Mouse (Mus musculus): ENCODE results near the gene Rcn3. TPM values are rescaled to one million over a fixed set of nuclear protein-coding genes. Genes with fewer than 3 reads are reported as not detected.
"Not testable (repeated sequence)": the region's sequence is repeated elsewhere in the genome, so short reads cannot be mapped to it uniquely, and the experiment has no call there.

Gene Rcn3
- total RNA-seq (2021) = 10 to 100 TPM; 32.2 to 38.3 TPM
- long read RNA-seq, experiment 1, transcript Rcn3-201 (7 exons, 1,462 nt) = major isoform, 46 of 80 reads
- long read RNA-seq, experiment 1, transcript Rcn3-208 (7 exons, 1,453 nt) = minor isoform, 23 of 80 reads
- long read RNA-seq, experiment 1, partial matches to known transcripts = 3 of 80 reads
- long read RNA-seq, experiment 1, other reads (novel, unspliced or antisense) = 8 of 80 reads
- long read RNA-seq, experiment 2, transcript Rcn3-208 (7 exons, 1,453 nt) = minor isoform, 9 of 40 reads
- long read RNA-seq, experiment 2, transcript Rcn3-201 (7 exons, 1,462 nt) = major isoform, 15 of 40 reads
- long read RNA-seq, experiment 2, partial matches to known transcripts = 1 of 40 reads
- long read RNA-seq, experiment 2, other reads (novel, unspliced or antisense) = 13 of 40 reads

DNA sequence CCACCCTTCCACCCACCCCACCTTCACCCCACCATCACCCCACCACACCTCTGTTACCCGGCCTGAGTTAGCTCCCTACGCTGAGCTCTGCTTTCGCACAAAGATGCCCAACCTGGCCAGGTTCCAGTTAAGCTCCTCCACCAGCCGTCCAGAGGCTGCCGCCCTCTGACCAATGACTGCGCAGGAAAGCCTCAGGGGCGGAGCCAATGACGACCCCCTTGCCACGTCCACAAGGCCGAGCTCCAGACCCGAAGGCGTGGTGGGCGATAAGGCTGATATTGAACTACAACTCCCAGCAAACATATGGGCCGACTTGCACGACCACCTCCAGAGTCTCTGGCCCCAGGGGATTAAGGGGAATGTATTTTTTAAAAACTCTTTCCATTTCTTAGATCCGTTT lies at the start of gene Rcn3:
Gene Rcn3, minus strand, starts transcription at position 174 of the 400 bp plus-strand sequence.
- DNase-seq = peak; percentile 75 to 86

GRCm38 (mm10) chr7:45141319-45141718 lies 49.3 kb upstream of the Rcn3 start:
- DNase-seq = no peak

GRCm38 (mm10) chr7:45139904-45140723 lies 48.1 kb upstream of the Rcn3 start:
- DNase-seq = peak; percentile 59 to 62

DNA sequence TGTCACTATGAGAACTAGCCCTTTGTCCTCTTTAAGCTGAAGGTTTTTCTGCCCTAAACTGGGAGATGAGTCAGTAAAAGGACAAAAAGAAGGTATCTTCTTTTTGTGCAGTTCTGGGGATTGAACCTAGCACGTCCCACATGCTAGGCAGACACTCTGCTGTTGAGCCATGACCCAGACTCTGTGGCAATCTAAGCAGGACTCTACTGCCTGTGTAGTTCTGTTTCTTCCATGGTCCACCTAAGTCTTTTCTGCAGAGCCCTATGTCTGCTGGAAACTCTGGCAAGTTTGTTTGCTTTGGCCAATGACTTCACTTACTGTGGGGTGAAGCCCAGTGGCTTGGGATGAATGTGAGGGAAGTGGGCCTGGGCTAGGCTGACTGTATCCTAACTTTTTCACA lies 46.4 kb upstream of the Rcn3 start:
- DNase-seq = no peak

DNA sequence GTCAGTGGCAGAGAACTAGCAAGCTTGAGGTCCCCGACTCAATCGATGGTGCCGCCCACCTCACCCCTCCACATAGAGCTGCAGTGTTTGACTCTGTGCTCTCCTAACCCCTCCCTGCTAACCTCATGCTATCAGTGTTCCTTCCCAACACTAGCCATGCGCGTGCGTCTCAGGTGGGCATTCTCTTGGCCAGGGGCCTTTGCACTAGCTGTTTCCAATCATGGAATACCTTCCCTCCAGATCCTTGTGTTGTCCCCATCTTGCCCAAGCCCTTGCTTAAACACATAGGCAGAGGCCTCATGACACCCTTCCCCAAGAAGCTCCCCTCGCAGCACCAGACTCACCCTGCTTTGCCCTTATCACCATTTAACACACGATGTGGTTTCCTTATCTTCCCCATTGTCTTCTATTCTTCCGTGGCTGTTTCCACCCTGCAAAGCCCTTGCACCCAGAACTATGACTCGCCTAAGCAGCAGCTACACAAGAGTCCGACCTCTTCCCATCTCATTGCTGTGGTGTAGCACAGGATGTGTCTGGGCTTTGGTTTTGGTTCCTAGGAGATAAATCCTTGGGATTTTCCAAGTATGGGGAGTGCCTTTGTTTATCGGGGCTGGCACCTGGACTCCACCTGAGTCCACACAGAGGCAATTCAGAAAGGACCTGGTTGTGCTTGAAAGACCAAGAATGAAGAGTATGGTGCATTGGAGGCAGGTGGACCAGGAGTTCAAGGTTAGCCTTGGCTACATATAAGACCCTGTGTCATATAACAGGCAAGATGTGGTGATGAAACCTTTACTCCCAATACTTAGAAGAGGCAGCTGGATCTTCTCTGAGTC lies 45.4 kb upstream of the Rcn3 start:
- no peak for DNase-seq

DNA sequence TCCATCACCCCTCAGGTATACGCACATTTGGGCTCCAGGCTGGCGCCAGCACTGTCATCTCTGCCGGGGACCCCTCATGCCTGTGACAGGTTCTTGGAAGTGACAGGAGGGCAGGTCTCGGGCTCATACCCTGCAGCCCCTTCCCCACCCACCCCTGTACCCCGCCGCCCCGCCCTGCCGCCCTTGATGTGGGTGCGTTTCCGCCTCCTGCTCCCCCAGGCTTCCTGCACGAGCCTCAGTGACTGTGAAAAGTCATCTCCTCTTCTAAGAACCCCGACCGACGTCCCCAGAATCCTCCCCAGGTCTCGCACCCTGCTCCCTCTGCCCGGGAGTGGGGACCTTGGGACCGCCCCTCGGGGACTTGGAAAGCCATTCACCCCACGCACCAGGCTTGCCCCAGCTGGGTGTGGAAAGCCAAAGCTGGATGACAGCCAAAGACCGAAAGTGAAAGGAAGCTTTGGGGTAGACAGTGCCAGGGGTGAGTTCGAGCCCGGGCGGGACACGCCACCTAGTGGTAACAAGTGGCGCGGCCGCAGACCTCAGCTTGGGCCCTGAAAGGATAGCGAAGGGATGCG lies 44.1 kb upstream of the Rcn3 start, which contains the start of the genes Gm45713 and Flt3l:
Gene Gm45713, minus strand, starts transcription at position 239 of the 575 bp plus-strand sequence.
Gene Flt3l, minus strand, starts transcription at position 440 of the 575 bp plus-strand sequence.
- peak; percentile 94 to 95 for DNase-seq

DNA sequence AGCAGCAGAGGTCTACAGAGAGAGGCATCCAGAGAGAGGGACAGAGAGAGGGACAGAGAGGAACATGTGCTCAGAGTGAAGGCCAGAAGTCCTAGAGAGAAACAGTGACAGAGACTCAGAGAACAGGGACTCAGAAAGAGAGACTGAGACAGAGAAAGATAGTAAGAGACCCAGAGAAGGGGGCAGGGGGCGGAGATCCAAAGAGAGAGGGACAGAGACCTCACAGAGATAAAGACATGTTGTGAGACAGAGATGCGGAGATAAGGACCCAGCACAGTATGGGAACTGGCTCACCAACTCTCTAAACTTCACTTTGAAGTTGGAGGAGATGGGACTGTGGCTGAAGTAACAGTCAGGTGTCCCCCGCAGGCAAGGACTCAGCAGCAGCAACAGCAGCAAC lies 43.3 kb upstream of the Rcn3 start:
- DNase-seq = no peak

DNA sequence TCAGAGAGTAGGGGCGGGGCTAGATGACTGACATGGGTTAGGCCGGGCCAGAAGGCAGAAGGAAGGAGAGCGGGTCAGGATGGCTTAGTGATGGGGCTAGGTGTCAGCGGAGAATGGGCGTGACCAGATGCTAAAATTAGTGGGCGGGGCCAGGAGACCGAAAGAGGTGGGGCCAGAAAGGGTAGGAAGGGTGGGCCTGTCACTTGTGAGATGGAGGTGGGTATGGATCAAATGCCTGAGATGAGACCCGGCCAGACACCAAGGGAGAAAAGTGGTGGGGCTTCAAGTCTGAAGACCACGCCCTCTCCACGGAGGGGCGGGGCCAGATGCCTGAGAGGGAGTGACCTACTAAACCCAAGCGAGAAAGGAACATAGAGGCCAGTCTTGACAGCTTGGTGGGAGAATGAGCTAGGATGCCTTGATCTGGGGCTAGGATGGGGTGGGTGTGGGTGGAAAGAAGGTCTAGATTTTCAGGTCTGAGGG lies 42.6 kb upstream of the Rcn3 start:
- DNase-seq = peak in 1 of 2 experiments; percentile 63

- DNase-seq = no peak
Observed at GRCm38 (mm10) chr7:45133446-45134159, 41.6 kb upstream of the Rcn3 start.

- peak in 1 of 2 experiments; percentile 0 for DNase-seq
Observed at GRCm38 (mm10) chr7:45131850-45132249, 39.8 kb upstream of the Rcn3 start.

DNA sequence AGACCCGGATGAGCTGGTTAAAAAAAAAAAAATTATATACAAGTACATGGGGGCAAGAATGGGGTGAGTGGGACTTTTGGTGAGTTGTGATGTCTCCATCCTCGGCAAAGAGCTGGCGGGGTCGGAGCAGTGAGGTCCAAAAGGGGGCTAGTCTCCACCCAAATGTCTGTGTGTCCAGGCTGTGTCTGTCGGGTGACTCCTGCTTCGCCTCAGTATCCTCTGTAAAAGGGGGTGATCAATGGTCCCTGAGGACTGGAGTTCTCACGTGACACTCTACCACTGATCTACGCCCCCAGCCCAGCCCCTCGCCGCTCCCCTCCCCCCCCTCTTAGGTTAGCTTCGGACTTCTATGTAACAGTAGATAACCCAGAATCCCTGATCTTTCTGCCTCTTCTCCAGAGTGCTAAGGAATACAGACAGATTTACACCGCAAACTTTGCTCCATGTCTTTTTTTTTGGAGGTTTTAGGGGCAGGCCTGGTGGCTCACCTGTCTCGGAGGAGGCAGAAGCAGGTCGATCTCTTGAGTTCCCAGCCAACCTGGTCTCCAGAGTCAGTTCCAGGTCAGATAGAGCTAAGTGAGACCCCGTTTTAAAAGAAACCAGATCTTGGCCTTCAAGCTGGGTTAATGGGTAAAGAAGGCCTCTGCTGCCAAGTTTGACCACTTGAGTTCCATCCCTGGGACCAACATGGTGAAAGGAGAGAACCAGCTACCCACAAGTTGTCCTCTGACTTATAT lies 37.9 kb upstream of the Rcn3 start:
- no peak for DNase-seq

- peak; percentile 52 to 65 for DNase-seq
Observed at GRCm38 (mm10) chr7:45129318-45129717, 37.3 kb upstream of the Rcn3 start.

- peak; percentile 98 to 99 for DNase-seq
Observed at GRCm38 (mm10) chr7:45128624-45129246, 36.7 kb upstream of the Rcn3 start, which contains the start of gene Rpl13a. Rpl13a (minus strand) TSS chr7:45128761.

DNA sequence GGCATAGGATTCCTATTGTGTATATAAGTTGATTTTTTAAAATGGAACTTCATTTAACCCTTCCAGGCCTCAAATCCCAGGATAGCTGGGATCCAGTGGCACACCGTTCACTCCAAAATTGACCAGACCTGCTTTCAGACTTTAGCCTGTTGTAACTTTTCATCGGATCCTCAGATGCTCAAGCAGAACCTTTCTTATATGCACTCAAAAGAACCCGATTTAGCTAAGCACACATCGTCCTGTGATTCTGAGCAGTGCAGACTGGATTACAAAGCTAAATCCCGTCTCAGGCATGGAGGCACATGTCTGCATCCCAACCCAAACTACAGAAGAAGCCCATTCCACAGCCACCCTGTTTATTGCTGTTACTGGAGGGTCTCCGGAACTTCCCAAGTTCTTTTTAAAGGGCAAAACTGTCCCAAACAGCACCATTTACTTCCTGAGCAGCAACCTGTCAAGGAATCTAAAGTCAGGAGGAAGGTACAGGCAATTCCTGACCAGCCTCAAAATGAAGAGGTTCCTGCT lies 35.7 kb upstream of the Rcn3 start:
- no peak for DNase-seq

DNA sequence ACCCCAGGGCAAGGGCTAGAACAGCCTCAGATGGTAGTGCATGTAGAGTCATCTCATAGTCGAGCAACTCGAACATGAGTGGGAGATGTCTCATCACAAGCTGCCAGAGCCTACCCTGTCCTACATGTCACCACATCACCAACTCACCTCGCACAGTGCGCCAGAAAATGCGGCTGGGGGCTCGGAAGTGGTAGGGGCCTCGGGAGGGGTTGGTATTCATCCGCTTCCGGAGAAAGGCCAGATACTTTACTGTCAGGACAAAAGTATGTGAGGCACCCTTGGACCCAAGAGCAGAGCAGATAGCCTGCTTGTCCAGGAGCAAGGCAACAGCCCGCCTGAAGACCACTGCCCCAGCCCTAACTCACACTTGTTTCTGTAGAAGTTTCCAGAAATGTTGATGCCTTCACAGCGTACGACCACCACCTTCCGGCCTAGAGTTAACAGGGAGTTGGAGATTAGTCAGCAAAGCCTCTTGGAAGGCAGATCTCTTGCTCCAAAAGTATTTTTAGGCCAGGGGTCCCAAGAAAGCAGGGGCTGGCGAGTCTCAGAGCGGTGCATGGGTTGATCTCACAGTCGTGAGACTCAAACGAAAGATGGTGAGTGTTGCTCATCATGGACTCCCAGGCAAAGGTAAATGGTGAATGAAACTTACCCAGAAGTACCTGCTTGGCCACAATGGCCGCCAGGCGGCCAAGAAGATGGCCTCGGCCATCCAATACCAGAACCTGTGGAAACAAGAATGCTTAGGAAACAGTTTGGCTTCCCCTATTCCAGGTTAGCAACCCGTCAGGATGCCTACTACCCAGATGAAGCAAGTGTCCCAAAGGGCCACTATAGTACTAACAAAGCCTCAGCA lies 35.1 kb upstream of the Rcn3 start:
- DNase-seq = no peak

GRCm38 (mm10) chr7:45126147-45126843 lies 34.3 kb upstream of the Rcn3 start:
- no peak for DNase-seq

DNA sequence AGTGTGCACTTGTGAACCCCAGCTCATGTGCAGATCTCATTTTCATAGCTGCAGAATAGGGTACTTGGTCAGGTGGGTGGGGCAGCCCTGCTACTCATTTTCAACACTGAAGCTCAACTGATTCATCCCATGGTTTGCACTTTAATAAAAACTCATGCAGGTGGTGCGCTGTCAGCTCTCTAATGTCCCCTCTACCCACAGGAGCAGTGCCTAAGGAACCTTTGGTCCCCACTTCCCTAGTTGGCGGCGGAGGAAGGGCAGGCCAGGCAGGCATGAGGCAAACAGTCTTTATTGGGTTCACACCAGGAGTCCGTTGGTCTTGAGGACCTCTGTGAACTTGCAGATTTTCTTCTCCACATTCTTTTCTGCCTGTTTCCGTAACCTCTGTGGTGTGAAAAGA lies 33.6 kb upstream of the Rcn3 start:
- not testable (repeated sequence) for DNase-seq
